Mouse (Mus musculus): ENCODE results near the gene Gm38394. TPM values are rescaled to one million over a fixed set of nuclear protein-coding genes. Genes with fewer than 3 reads are reported as not detected.

Gene Gm38394
- polyA plus RNA-seq, 1 experiment: 2.6 TPM

DNA sequence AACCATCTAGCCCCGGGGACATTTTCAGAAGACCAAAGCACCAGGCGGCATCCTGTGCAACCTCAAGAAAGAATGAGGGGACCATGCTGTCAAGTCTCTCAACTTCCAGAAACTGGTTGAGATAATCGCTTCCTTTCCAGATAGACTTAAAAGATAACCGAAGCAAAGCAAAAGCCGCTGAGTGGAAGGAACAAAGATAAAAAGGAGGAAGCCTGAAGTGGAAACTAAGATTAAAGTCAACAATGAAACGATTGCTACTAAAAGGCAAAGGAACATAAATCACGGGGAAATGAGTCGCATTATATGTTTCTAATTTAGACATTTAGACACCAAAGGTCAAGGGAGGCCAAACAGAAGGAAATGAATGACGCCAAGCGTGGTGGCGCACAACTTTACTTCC lies 89.8 kb downstream of the Gm38394 start:
- H3K4me3 ChIP-seq: no peak overlapping the region
- TF ChIP-seq USF1 (IDR thresholded peaks at IDR 0.05; ENCODE audit: low read depth) (no peak), POLR2A (IDR thresholded peaks at IDR 0.05; ENCODE audit: insufficient read length, low read depth) (no peak), SRF (IDR thresholded peaks at IDR 0.05; ENCODE audit: control insufficient read depth, insufficient read length, low read depth) (no peak), CEBPB (IDR thresholded peaks at IDR 0.05; ENCODE audit: insufficient read depth, poor library complexity, severe bottlenecking) (no peak), MAX (IDR thresholded peaks at IDR 0.05; ENCODE audit: low read depth) (no peak), MYOG (IDR thresholded peaks at IDR 0.05; ENCODE audit: control insufficient read depth in 1 of 3, insufficient read depth in 1 of 3, insufficient read length in 2 of 3, low read depth in 2 of 3) (no peak), TCF12 (IDR thresholded peaks at IDR 0.05; ENCODE audit: insufficient read depth, poor library complexity, severe bottlenecking) (no peak), POLR2AphosphoS2 (IDR thresholded peaks at IDR 0.05; ENCODE audit: insufficient read length, low read depth) (no peak), TCF3 (IDR thresholded peaks at IDR 0.05; ENCODE audit: insufficient read length, low read depth) (no peak)
- H3ac ChIP-seq (ENCODE audit: control insufficient read depth, insufficient read length): no peak overlapping the region
- no peaks in the 10 kb centered on the region for H3K79me2 ChIP-seq (ENCODE audit: control insufficient read depth, insufficient read depth)
- no peak overlapping the region for H3K4me2 ChIP-seq (ENCODE audit: low read depth)
- H3K36me3 ChIP-seq (ENCODE audit: control insufficient read depth, insufficient read depth): no peaks in the 10 kb centered on the region
- H3K27me3 ChIP-seq (ENCODE audit: control insufficient read depth, insufficient read depth, insufficient read length): peaks cover 4% of the 10 kb centered on the region

Other genes starting within 250 kb of the Gm38394 start
- gene Sox13, start 236.9 kb downstream of the Gm38394 start, polyA plus RNA-seq (2012; fragmentation: generic; extraction: Trizol): 0.80 TPM
- gene Snrpe, start 51.0 kb downstream of the Gm38394 start, polyA plus RNA-seq (2012; fragmentation: generic; extraction: Trizol): 240 TPM
- 3.2 TPM for gene Zbed6, start 433 bp downstream of the Gm38394 start, polyA plus RNA-seq (2012; fragmentation: generic; extraction: Trizol)
- gene Lax1, start 28.8 kb upstream of the Gm38394 start, polyA plus RNA-seq (2012; fragmentation: generic; extraction: Trizol): 0.05 TPM
- 28.1 TPM for gene Atp2b4, start 139.7 kb upstream of the Gm38394 start, polyA plus RNA-seq (2012; fragmentation: generic; extraction: Trizol)
- 0.49 TPM for gene Optc, start 246.7 kb upstream of the Gm38394 start, polyA plus RNA-seq (2012; fragmentation: generic; extraction: Trizol)

Measured in myocyte (in vitro differentiated cells).